Mouse (Mus musculus) limb, embryonic 12.5 days (tissue): ENCODE measurements around the gene Lexm. TPM values are rescaled to one million over a fixed set of nuclear protein-coding genes. Genes with fewer than 3 reads are reported as not detected.

ENCODE experiments used
- ATAC-seq: fragments of 200-750 bp; cut with Nextera tagmentation; 2 replicates; pipeline ENCODE4 v1.8.0; 2017; ENCODE audit warnings: low read depth, moderate TSS enrichment; ENCODE audit not compliant: insufficient number of reproducible peaks, insufficient read depth, low FRiP score, low TSS enrichment
- H3K27ac ChIP-seq: fragments of 300-500 bp; sonication (generic); 2 replicates; pipeline ENCODE4 v1.5.1; 2016; ENCODE audit warnings: mild to moderate bottlenecking, moderate library complexity
- H3K27me3 ChIP-seq: fragments of 300-500 bp; sonication (generic); 2 replicates; pipeline ENCODE4 v1.6.1; 2016; ENCODE audit warnings: mild to moderate bottlenecking, moderate library complexity
- H3K36me3 ChIP-seq: fragments of 300-500 bp; sonication (generic); 2 replicates; pipeline ENCODE4 v1.6.1; 2016; ENCODE audit warnings: mild to moderate bottlenecking, moderate library complexity
- H3K4me1 ChIP-seq: fragments of 300-500 bp; sonication (generic); replicated peaks from 2 replicates; pipeline ENCODE4 v1.6.1; 2016
- H3K4me2 ChIP-seq: fragments of 300-500 bp; sonication (generic); 2 replicates; pipeline ENCODE4 v1.6.1; 2016; ENCODE audit warnings: mild to moderate bottlenecking, moderate library complexity
- H3K4me3 ChIP-seq: fragments of 300-500 bp; sonication (generic); replicated peaks from 2 replicates; pipeline ENCODE4 v1.5.1; 2016; ENCODE audit warnings: mild to moderate bottlenecking
- H3K9ac ChIP-seq: fragments of 300-500 bp; sonication (generic); replicated peaks from 2 replicates; pipeline ENCODE4 v1.6.1; 2016; ENCODE audit warnings: mild to moderate bottlenecking, moderate library complexity
- H3K9me3 ChIP-seq: fragments of 300-500 bp; sonication (generic); 2 replicates; pipeline ENCODE4 v1.6.1; 2016; ENCODE audit warnings: mild to moderate bottlenecking, moderate library complexity
- WGBS: fragments of 180-500 bp; shearing (Covaris S2); methylation state at CpG from one replicate; pipeline ENCODE4 v1.1.7; 2016; 5-methylcytosine and 5-hydroxymethylcytosine counted together
- polyA plus RNA-seq: library from polyadenylated mRNA; unstranded; fragments of >200 nt; fragmentation: Nextera tagmentation; extraction: Ambion mirVana; gene quantifications from 2 replicates; pipeline ENCODE4 v1.2.1, GENCODE M21; 2016

Lexm gene
- polyA plus RNA-seq, 1 experiment from 2014 or later: 0.24 TPM

GRCm38 (mm10) chr4:106582428-106583153 lies 34.5 kb downstream of the Lexm start:
- Histone ChIP-seq H3K27me3 (no peaks in the 10 kb centered on the region), H3K9me3 (no peaks in the 10 kb centered on the region), H3K4me3 (no peak overlapping the region), H3K27ac (no peak overlapping the region), H3K36me3 (peaks cover 100% of the 10 kb centered on the region), H3K4me1 (no peaks in the 10 kb centered on the region), H3K4me2 (no peak overlapping the region), H3K9ac (no peak overlapping the region)
- no peak for ATAC-seq
- whole genome bisulfite sequencing: 91% methylated on average over 12 of the region's 12 CpGs

DNA sequence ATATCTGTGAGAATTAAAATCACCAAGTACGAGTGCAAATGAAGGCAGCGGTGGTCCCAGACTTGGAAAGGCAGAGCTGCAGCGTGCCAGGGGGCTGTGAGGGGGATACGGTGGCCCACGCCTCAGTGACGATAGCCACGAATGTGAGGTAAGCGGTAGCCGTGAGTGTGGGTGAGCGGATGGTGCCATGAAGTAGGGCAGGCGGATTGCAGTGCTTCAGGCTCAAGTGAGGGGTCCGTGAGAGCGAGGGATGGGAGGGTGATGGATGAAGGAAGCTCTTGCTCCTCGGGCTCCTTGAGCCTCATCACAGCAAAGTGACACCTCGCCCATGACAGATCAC lies 35.2 kb downstream of the Lexm start:
- 91% methylated on average over 15 of the region's 15 CpGs for WGBS
- no peaks in the 10 kb centered on the region for H3K4me1 ChIP-seq
- no peak overlapping the region for H3K4me3 ChIP-seq
- no peaks in the 10 kb centered on the region for H3K27me3 ChIP-seq
- no peak overlapping the region for H3K4me2 ChIP-seq
- no peak for ATAC-seq
- H3K36me3 ChIP-seq: peaks cover 100% of the 10 kb centered on the region
- H3K9ac ChIP-seq: no peak overlapping the region
- no peaks in the 10 kb centered on the region for H3K9me3 ChIP-seq
- H3K27ac ChIP-seq: no peak overlapping the region

DNA sequence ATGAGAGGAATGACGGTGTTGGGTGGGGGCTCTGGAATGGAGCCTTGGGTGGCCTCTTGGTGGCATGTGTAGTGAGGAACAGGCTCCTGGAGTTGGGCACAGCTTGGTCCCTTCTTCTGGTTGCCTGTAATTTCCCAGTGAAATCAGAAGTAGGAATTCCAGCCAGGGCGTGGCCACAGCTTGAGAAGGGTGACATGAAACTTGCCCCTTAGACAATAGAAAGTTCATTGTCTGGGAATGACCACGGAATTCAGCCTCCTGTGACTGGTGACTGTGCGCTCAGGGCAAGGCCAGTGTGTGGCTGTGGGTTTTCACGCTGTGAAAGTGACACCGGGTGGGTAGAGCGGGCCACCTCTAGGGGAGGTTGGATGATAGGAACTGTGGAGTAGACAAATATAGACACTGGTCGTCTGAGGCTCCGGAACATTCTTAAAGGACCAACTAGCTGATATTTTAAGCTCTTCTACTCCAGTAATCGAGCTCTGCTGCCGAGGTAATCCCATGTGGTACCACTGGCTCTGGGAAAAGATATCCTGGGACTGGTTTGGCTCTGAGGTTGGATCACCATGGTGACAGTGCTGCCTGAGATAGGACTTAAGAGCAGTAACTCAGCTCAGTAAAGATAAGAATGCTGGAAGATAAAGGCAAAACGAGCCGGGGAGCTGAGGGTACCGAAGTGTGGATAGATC lies 35.7 kb downstream of the Lexm start:
- H3K36me3 ChIP-seq: peaks cover 100% of the 10 kb centered on the region
- 92% methylated on average over 14 of the region's 14 CpGs for WGBS
- no peaks in the 10 kb centered on the region for H3K4me1 ChIP-seq
- no peak overlapping the region for H3K4me3 ChIP-seq
- no peaks in the 10 kb centered on the region for H3K27me3 ChIP-seq
- H3K4me2 ChIP-seq: no peak overlapping the region
- no peak overlapping the region for H3K27ac ChIP-seq
- no peak for ATAC-seq
- no peaks in the 10 kb centered on the region for H3K9me3 ChIP-seq
- no peak overlapping the region for H3K9ac ChIP-seq

DNA sequence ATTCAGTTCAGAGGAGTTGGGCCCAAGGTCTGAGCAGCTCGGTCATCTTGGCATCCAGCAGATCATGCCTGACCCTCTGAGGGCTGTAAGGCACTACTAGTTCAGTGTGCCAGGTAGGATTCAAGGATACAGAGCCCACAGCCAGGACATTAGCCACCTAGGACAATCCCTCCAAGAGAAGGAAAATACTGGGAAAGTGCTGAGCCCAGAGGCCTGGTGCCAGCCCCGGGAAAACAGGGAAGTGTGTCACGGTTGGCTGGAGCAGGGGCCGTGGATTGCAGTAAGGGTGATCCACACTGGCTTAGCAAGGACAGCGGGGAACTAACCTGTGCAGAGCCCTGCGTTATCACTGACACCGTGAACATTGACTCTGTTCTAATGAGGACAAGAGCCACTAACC lies 39.5 kb downstream of the Lexm start:
- 90% methylated on average over 7 of the region's 7 CpGs for WGBS
- no peak overlapping the region for H3K27ac ChIP-seq
- H3K4me2 ChIP-seq: no peak overlapping the region
- no peaks in the 10 kb centered on the region for H3K4me1 ChIP-seq
- no peak overlapping the region for H3K4me3 ChIP-seq
- H3K27me3 ChIP-seq: no peaks in the 10 kb centered on the region
- no peaks in the 10 kb centered on the region for H3K9me3 ChIP-seq
- H3K9ac ChIP-seq: no peak overlapping the region
- peaks cover 100% of the 10 kb centered on the region for H3K36me3 ChIP-seq
- ATAC-seq: no peak

- H3K4me2 ChIP-seq: no peak overlapping the region
- ATAC-seq: no peak
- H3K9ac ChIP-seq: no peak overlapping the region
- H3K27ac ChIP-seq: no peak overlapping the region
- H3K4me3 ChIP-seq: no peak overlapping the region
- peaks cover 100% of the 10 kb centered on the region for H3K36me3 ChIP-seq
- WGBS: 89% methylated on average over 8 of the region's 8 CpGs
- H3K27me3 ChIP-seq: no peaks in the 10 kb centered on the region
- H3K9me3 ChIP-seq: no peaks in the 10 kb centered on the region
- H3K4me1 ChIP-seq: no peaks in the 10 kb centered on the region
These were observed 42.0 kb downstream of the Lexm start for GRCm38 (mm10) chr4:106575022-106575421.

- H3K27ac ChIP-seq: no peak overlapping the region
- H3K27me3 ChIP-seq: no peaks in the 10 kb centered on the region
- H3K9me3 ChIP-seq: 0 out of 2 replicates have a peak, but pooled peaks cover 4% of the 10 kb centered on the region
- 90% methylated on average over 11 of the region's 11 CpGs for WGBS
- ATAC-seq: no peak
- H3K4me2 ChIP-seq: no peak overlapping the region
- no peaks in the 10 kb centered on the region for H3K4me1 ChIP-seq
- peaks cover 100% of the 10 kb centered on the region for H3K36me3 ChIP-seq
- H3K4me3 ChIP-seq: no peak overlapping the region
- no peak overlapping the region for H3K9ac ChIP-seq
These were observed 45.8 kb downstream of the Lexm start for GRCm38 (mm10) chr4:106571081-106571724.

- Histone ChIP-seq H3K27ac (no peak overlapping the region), H3K4me3 (no peak overlapping the region), H3K36me3 (peaks cover 100% of the 10 kb centered on the region), H3K9me3 (0 out of 2 replicates have a peak, but pooled peaks cover 4% of the 10 kb centered on the region), H3K27me3 (no peaks in the 10 kb centered on the region), H3K9ac (no peak overlapping the region), H3K4me2 (no peak overlapping the region), H3K4me1 (no peaks in the 10 kb centered on the region)
- no peak; the same call in 1 of the 2 replicates for ATAC-seq
- 90% methylated on average over 4 of the region's 4 CpGs for WGBS
These were observed 47.4 kb downstream of the Lexm start for GRCm38 (mm10) chr4:106569680-106570079.

DNA sequence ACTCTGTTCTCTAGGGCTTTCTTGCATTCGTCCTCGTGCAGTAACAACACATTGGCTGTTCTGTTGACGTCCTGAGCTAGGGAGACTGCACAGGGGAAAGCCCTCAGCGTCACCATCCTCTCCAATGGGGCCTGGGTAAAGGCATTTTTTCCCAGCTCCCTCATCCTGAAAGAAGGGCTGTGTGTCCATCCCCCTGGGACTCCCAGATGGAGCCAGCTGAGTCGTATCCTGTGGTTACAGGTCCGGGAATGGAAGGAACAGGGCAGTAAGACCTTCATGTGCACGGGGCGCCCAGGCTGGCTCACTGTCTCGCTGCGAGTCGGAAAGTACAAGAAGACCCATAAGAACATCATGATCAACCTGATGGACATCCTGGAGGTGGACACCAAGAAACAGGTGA lies 52.9 kb downstream of the Lexm start:
- Histone ChIP-seq H3K27ac (no peak overlapping the region), H3K4me1 (peaks cover 32% of the 10 kb centered on the region), H3K9ac (no peak overlapping the region), H3K9me3 (no peaks in the 10 kb centered on the region), H3K4me3 (no peak overlapping the region), H3K4me2 (no peak overlapping the region), H3K36me3 (peaks cover 60% of the 10 kb centered on the region), H3K27me3 (no peaks in the 10 kb centered on the region)
- 90% methylated on average over 11 of the region's 11 CpGs for WGBS
- no peak for ATAC-seq

DNA sequence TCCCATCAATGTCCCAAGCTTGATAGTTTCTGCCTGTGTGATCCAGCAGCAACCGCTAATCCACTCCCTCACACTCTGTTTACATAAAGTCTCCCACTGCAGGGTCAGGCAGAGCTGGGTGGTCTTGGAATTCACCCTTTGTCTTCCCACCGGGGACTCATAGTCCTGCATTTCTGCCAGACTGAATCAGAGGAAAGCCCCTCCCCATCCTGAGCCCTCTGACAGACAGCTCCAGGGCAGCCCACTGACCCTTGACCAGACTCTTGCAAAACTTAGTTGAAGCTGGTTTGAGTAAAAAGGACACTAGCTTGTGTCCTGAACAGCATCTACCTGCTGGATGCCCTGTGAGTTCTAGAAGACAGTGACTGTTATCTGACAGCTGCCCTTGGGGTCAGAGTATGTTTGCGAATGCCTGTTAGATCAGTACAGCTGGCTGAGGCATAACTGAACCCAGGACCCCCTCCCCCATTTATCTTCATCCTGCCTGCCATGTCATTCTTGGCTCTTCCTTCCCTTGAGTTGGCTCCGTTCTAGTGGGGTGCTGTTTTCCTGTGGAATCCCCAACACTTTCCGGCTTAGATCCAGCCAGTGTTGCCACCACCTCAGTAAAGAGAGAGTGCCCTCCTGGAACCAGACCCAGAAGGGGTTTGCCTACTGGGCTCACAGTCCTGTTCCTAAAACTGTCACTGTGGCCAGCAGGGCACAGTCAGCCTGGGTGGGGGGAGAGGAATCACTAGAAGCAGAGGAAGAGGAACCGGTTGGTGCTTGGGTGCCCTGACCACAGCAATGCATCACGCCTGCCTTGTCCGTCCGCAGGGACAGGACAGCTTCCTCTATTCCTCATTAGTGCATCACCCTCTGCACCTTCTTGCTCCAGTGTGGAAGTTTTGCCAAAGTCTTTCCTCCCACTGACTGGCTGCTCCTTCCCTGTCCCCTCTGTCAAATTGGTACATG lies 53.9 kb downstream of the Lexm start:
- 73% methylated on average over 9 of the region's 9 CpGs for WGBS
- Histone ChIP-seq H3K27me3 (no peaks in the 10 kb centered on the region), H3K9me3 (no peaks in the 10 kb centered on the region), H3K4me2 (peak overlapping the region; percentile 91), H3K27ac (no peak overlapping the region), H3K9ac (peak overlapping the region; percentile 73; the same call in 1 of the 2 replicates), H3K4me1 (peaks cover 32% of the 10 kb centered on the region), H3K4me3 (peak overlapping the region; percentile 93), H3K36me3 (peaks cover 49% of the 10 kb centered on the region)
- ATAC-seq: no peak

DNA sequence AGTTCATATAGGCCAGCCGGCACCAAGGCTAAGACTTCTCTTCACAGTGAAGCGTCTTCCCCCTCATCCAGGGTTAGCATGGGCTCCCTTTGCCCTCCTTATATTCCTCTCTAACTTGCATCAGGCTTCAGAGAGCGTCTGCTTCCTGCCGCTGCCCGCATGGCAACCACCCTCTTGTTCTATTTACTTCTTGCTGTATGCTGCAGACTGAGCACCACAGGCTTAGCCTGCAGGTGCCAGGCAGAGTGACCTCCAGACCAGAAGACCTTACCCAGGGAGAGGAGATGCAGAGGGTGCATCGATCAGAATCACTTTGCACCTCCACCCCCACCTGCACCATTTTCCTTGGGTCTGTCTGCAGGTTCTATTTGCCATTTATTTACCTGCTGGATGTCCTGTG lies 55.0 kb downstream of the Lexm start:
- Histone ChIP-seq H3K4me2 (peak overlapping the region; percentile 91), H3K4me1 (peaks cover 32% of the 10 kb centered on the region), H3K9ac (peak overlapping the region; percentile 73), H3K27me3 (no peaks in the 10 kb centered on the region), H3K27ac (no peak overlapping the region), H3K36me3 (peaks cover 38% of the 10 kb centered on the region), H3K9me3 (no peaks in the 10 kb centered on the region), H3K4me3 (peak overlapping the region; percentile 93)
- WGBS: 18% methylated on average over 6 of the region's 6 CpGs
- no peak for ATAC-seq
